Mouse (Mus musculus) CH12.LX (cell line): Measurements from ENCODE around the gene Mpp4. TPM values are rescaled to one million over a fixed set of nuclear protein-coding genes. Genes with fewer than 3 reads are reported as not detected.

Source experiments
- DNase-seq: peaks from one replicate; pipeline ENCODE4 v3.0.0-alpha.2; 2013; ENCODE audit errors: extremely low read depth
- H3K27ac ChIP-seq: 2 replicates; pipeline ENCODE4 v1.5.1; 2012; ENCODE audit warnings: low read depth, mild to moderate bottlenecking, control low read depth, moderate library complexity; ENCODE audit not compliant: insufficient read depth
- H3K27me3 ChIP-seq: replicated peaks from 2 replicates; pipeline ENCODE3; 2012; ENCODE audit warnings: inconsistent platforms
- H3K36me3 ChIP-seq, 2 experiments: replicated peaks in 1 of 2; 2 replicates each; pipeline versions ENCODE3 to v1.6.1; 2012; ENCODE audit warnings: inconsistent platforms in 1 of 2, low read length in 1 of 2, mild to moderate bottlenecking in 1 of 2, mixed read lengths in 1 of 2, moderate library complexity in 1 of 2; ENCODE audit not compliant: control insufficient read depth in 1 of 2, insufficient read depth in 1 of 2
- H3K4me1 ChIP-seq, 2 experiments: 2 replicates each; pipeline ENCODE4 v1.6.1; 2012; ENCODE audit warnings: inconsistent platforms in 1 of 2, moderate library complexity in 1 of 2; ENCODE audit not compliant: insufficient read depth in 2 of 2, control insufficient read depth in 1 of 2
- H3K4me2 ChIP-seq: 2 replicates; pipeline ENCODE4 v1.6.1; 2012; ENCODE audit warnings: low read depth, mild to moderate bottlenecking, control low read depth; ENCODE audit not compliant: poor library complexity, insufficient read depth, severe bottlenecking
- H3K4me3 ChIP-seq, 3 experiments: fragments of 150-350 bp in 1 of 3; sonication (generic) in 1 of 3; replicated peaks in 1 of 3; 2 replicates each; pipeline versions ENCODE3 to v1.5.1; 2011 to 2012; ENCODE audit warnings: low read depth in 2 of 3, low read length in 2 of 3, mild to moderate bottlenecking in 2 of 3, moderate library complexity in 2 of 3, control low read depth in 1 of 3, improper control_type of control experiment in 1 of 3, inconsistent platforms in 1 of 3, mixed read lengths in 1 of 3; ENCODE audit not compliant: poor library complexity in 1 of 3
- H3K79me2 ChIP-seq: replicated peaks from 2 replicates; pipeline ENCODE4 v1.6.1; 2012; ENCODE audit warnings: mild to moderate bottlenecking, moderate library complexity; ENCODE audit not compliant: control insufficient read depth, poor library complexity, insufficient read depth, severe bottlenecking; ENCODE audit errors: extremely low read depth
- H3K9ac ChIP-seq: 2 replicates; pipeline ENCODE4 v1.6.1; 2012; ENCODE audit warnings: low read depth, mild to moderate bottlenecking, control low read depth, moderate library complexity; ENCODE audit not compliant: insufficient read depth
- H3K9me3 ChIP-seq: replicated peaks from 2 replicates; pipeline ENCODE3; 2012; ENCODE audit warnings: low read length, inconsistent platforms, mixed read lengths
- BHLHE40 ChIP-seq: IDR thresholded peaks from 2 replicates; pipeline ENCODE4 v1.6.1; 2011; ENCODE audit warnings: mild to moderate bottlenecking, low read depth, low read length, improper control_type of control experiment
- CHD2 ChIP-seq: IDR thresholded peaks from 2 replicates; pipeline ENCODE4 v1.6.1; 2011; ENCODE audit warnings: low read length, improper control_type of control experiment
- E2F4 ChIP-seq: IDR thresholded peaks from 2 replicates; pipeline ENCODE4 v1.6.1; 2011; ENCODE audit warnings: low read depth, low read length, improper control_type of control experiment; ENCODE audit not compliant: insufficient replicate concordance
- ELF1 ChIP-seq: IDR thresholded peaks from 2 replicates; pipeline ENCODE4 v1.6.1; 2014; ENCODE audit warnings: low read depth, mild to moderate bottlenecking, inconsistent platforms, low read length, improper control_type of control experiment
- ETS1 ChIP-seq: conservative IDR thresholded peaks from 2 replicates; pipeline ENCODE4 v1.6.1; 2012; ENCODE audit warnings: low read depth, mild to moderate bottlenecking, inconsistent platforms, low read length, improper control_type of control experiment, moderate library complexity
- GABPA ChIP-seq: IDR thresholded peaks from 2 replicates; pipeline ENCODE4 v1.6.1; 2012; ENCODE audit warnings: low read depth, low read length, improper control_type of control experiment, inconsistent platforms; ENCODE audit not compliant: insufficient replicate concordance
- JUND ChIP-seq: conservative IDR thresholded peaks from 2 replicates; pipeline ENCODE4 v1.6.1; 2011; ENCODE audit warnings: low read depth, low read length, improper control_type of control experiment
- KAT2A ChIP-seq: IDR thresholded peaks from 2 replicates; pipeline ENCODE4 v1.6.1; 2012; ENCODE audit warnings: low read length, improper control_type of control experiment, inconsistent platforms; ENCODE audit not compliant: insufficient replicate concordance
- MAFK ChIP-seq: IDR thresholded peaks from 2 replicates; pipeline ENCODE4 v1.6.1; 2011; ENCODE audit warnings: low read length, improper control_type of control experiment; ENCODE audit not compliant: insufficient replicate concordance
- MAX ChIP-seq: IDR thresholded peaks from 2 replicates; pipeline ENCODE4 v1.6.1; 2011; ENCODE audit warnings: low read length, improper control_type of control experiment
- MAZ ChIP-seq: IDR thresholded peaks from 2 replicates; pipeline ENCODE4 v1.6.1; 2012; ENCODE audit warnings: low read depth, mild to moderate bottlenecking, inconsistent platforms, low read length, improper control_type of control experiment, moderate library complexity
- MEF2A ChIP-seq: IDR thresholded peaks from 2 replicates; pipeline ENCODE4 v1.6.1; 2014; ENCODE audit warnings: low read depth, mild to moderate bottlenecking, inconsistent platforms, low read length, improper control_type of control experiment, borderline replicate concordance
- MXI1 ChIP-seq: IDR thresholded peaks from 2 replicates; pipeline ENCODE4 v1.6.1; 2011; ENCODE audit warnings: mild to moderate bottlenecking, low read depth, low read length, improper control_type of control experiment
- MYC ChIP-seq: IDR thresholded peaks from 2 replicates; pipeline ENCODE4 v1.6.1; 2011; ENCODE audit warnings: low read depth, mild to moderate bottlenecking, improper control_type of control experiment, low read length
- NELFE ChIP-seq: IDR thresholded peaks from 2 replicates; pipeline ENCODE4 v1.6.1; 2011; ENCODE audit warnings: low read depth, low read length, improper control_type of control experiment
- NRF1 ChIP-seq: IDR thresholded peaks from 2 replicates; pipeline ENCODE4 v1.6.1; 2014; ENCODE audit warnings: low read depth, mild to moderate bottlenecking, inconsistent platforms, low read length, improper control_type of control experiment, moderate library complexity
- PAX5 ChIP-seq: IDR thresholded peaks from 2 replicates; pipeline ENCODE4 v1.6.1; 2012; ENCODE audit warnings: low read length, inconsistent platforms, mixed read lengths
- POLR2A ChIP-seq: IDR thresholded peaks from 2 replicates; pipeline ENCODE4 v1.6.1; 2011; ENCODE audit warnings: low read depth, mild to moderate bottlenecking, improper control_type of control experiment, low read length
- POLR2AphosphoS2 ChIP-seq: IDR thresholded peaks from 2 replicates; pipeline ENCODE4 v1.6.1; 2011; ENCODE audit warnings: low read depth, low read length, improper control_type of control experiment
- RAD21 ChIP-seq: IDR thresholded peaks from 2 replicates; pipeline ENCODE4 v1.6.1; 2011; ENCODE audit warnings: low read depth, mild to moderate bottlenecking, low read length, improper control_type of control experiment, moderate library complexity
- SMC3 ChIP-seq: IDR thresholded peaks from 2 replicates; pipeline ENCODE4 v1.6.1; 2011; ENCODE audit warnings: low read depth, low read length, improper control_type of control experiment
- TBP ChIP-seq: conservative IDR thresholded peaks from 2 replicates; pipeline ENCODE4 v1.6.1; 2011; ENCODE audit warnings: low read depth, low read length, improper control_type of control experiment
- UBTF ChIP-seq: IDR thresholded peaks from 2 replicates; pipeline ENCODE4 v1.6.1; 2012; ENCODE audit warnings: low read depth, mild to moderate bottlenecking, inconsistent platforms, low read length, improper control_type of control experiment, moderate library complexity
- USF1 ChIP-seq: IDR thresholded peaks from 2 replicates; pipeline ENCODE4 v1.6.1; 2014; ENCODE audit warnings: low read depth, mild to moderate bottlenecking, inconsistent platforms, low read length, improper control_type of control experiment
- ZC3H11A ChIP-seq: IDR thresholded peaks from 2 replicates; pipeline ENCODE4 v1.6.1; 2012; ENCODE audit warnings: low read depth, mild to moderate bottlenecking, inconsistent platforms, low read length, improper control_type of control experiment
- ZNF384 ChIP-seq: IDR thresholded peaks from 2 replicates; pipeline ENCODE4 v1.6.1; 2012; ENCODE audit warnings: low read depth, low read length, improper control_type of control experiment, inconsistent platforms
- dilution Hi-C: fragments of 300-500 bp; cut with MboI; formaldehyde crosslinking; loops from 2 replicates; pipeline ENCODE4 v1.14.3; 2020; ENCODE audit warnings: low sequenced_read_pairs; ENCODE audit not compliant: extremely low pct_unique_long_range_greater_than_20kb, extremely low pct_ligation_motif_present
- in situ Hi-C: fragments of 300-500 bp; cut with MboI; formaldehyde crosslinking; loops from 3 replicates; pipeline ENCODE4 v1.14.3; 2019; ENCODE audit warnings: low sequenced_read_pairs, low pct_ligation_motif_present, low pct_unique_long_range_greater_than_20kb, mixed read lengths
- polyA plus RNA-seq: library from polyadenylated mRNA; unstranded; fragments of >175 nt; gene quantifications from 2 replicates; pipeline ENCODE4 v1.2.1, GENCODE M21; 2012; ENCODE audit warnings: low read depth; ENCODE audit not compliant: insufficient read length
- total RNA-seq, 2 experiments: library from RNA; depleted of rRNA; stranded (reverse); fragments of 300-350 nt in 1 of 2; fragments of >200 nt in 1 of 2; gene quantifications; 2 replicates each; pipeline ENCODE4 v1.2.3; 2012 to 2014

The Mpp4 gene
- total and polyA plus RNA-seq, 3 experiments: 0.79 to 2.8 (median 1.1) TPM

DNA sequence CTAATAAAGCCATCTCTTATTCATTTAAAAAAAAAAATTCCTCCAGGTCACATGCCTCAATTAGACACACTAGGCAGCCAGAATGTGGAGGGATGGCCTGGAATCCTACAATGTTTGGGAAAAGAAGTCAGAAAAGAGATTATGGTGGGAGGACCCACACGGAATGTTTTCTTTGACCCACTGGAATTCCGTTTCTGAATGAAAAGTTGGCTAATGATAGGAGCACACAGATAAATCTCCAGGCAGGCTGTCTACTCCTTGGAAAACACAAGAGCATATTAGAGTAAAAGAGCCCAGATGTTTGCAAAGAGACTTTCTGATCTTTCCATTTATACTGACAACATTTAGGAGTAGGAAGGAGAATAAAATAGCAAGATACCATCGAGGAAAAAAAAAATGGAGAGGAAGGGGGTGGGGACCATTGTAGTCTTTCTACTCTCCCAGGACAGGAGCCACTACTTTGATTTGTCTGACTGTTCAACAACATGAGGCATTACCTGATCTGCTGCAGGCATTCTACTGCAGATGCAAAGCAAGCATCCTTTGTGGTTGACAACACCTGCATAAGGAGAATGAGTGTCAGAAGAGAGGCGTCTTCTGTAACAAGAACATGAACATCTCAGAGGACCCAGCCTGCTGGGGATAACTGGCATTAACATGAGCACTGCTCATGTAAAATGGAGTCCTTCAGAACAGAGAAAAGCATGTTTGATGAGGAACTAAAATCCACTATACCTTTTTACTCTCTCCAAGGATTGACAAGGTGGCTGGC, 4.7 kb upstream of the Mpp4 start:
- H3K27me3 ChIP-seq: no peaks in the 10 kb centered on the region
- dilution Hi-C loops: no loop called here
- TF ChIP-seq JUND (no peak), ETS1 (no peak), NELFE (no peak), GABPA (no peak), USF1 (no peak), MXI1 (no peak), NRF1 (no peak), E2F4 (no peak), POLR2AphosphoS2 (no peak), MYC (no peak), MAZ (no peak), BHLHE40 (no peak), MAX (no peak), POLR2A (no peak), MAFK (no peak), SMC3 (no peak), RAD21 (no peak), PAX5 (no peak)
- TF ChIP-seq, all 38 proteins: peak for 0
- in situ Hi-C loops: no loop called here
- H3K9me3 ChIP-seq: no peaks in the 10 kb centered on the region
- peaks cover 3 to 25% of the 10 kb centered on the region in 2 experiments; a peak in 3 of 4 replicates for H3K4me1 ChIP-seq
- no peak overlapping the region for H3K27ac ChIP-seq
- no peak overlapping the region for H3K4me2 ChIP-seq
- no peak overlapping the region for H3K9ac ChIP-seq
- H3K79me2 ChIP-seq: no peaks in the 10 kb centered on the region
- no peak for DNase-seq
- H3K36me3 ChIP-seq: peaks cover 54 to 93% of the 10 kb centered on the region in 2 experiments
- no peak overlapping the region for H3K4me3 ChIP-seq

DNA sequence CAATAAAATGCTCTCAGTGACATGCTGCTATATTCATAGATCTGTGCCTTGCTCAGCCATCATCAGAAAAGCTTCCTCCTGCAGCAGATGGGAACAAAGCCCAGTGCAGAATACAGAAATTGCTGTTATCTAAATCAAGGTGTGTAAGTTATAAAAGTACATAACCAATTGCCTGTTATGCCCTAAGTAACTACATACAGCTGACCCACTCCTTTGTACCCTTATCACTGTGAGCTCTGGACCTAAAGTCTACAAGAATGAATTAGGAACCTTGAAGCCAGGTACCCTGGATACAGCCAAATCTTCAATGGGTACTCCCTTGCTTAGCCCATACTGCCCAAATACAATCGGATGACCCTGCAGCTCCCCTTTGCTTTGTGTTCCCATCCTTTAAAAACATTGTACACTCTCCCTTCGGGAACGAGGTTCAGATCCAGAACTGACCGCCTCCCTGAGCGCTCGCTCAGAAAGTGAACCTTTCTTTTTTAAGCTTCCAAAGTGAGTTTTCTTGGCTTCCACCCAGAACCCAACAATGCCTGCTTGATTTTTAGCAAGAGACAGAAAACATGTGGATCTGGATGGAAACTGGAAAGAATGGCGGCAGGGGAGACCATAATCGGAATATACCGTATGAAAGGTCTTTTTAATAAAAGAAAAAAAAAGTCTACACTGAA, 3.2 kb upstream of the Mpp4 start:
- Histone ChIP-seq H3K4me1 (peaks cover 3 to 35% of the 10 kb centered on the region in 2 experiments; a peak in 3 of 4 replicates), H3K27ac (no peak overlapping the region), H3K4me2 (no peak overlapping the region), H3K9me3 (no peaks in the 10 kb centered on the region), H3K36me3 (peaks cover 43 to 90% of the 10 kb centered on the region in 2 experiments), H3K4me3 (no peak overlapping the region), H3K79me2 (no peaks in the 10 kb centered on the region), H3K27me3 (no peaks in the 10 kb centered on the region), H3K9ac (no peak overlapping the region)
- dilution Hi-C loops: no loop called here
- no peak for TF ChIP-seq MEF2A
- TF ChIP-seq CHD2: no peak
- TF ChIP-seq ELF1: no peak
- no peak for TF ChIP-seq UBTF
- no peak for TF ChIP-seq ZC3H11A
- TF ChIP-seq MXI1: no peak
- no peak for TF ChIP-seq ZNF384
- TF ChIP-seq MAFK: no peak
- TF ChIP-seq TBP: no peak
- no peak for TF ChIP-seq RAD21
- TF ChIP-seq KAT2A: no peak
- TF ChIP-seq POLR2A: no peak
- no peak for TF ChIP-seq MAZ
- no peak for DNase-seq
- in situ Hi-C loops: no loop called here
